Mouse (Mus musculus): Measurements from ENCODE around the gene Tspan5.

The Tspan5 gene

DNA sequence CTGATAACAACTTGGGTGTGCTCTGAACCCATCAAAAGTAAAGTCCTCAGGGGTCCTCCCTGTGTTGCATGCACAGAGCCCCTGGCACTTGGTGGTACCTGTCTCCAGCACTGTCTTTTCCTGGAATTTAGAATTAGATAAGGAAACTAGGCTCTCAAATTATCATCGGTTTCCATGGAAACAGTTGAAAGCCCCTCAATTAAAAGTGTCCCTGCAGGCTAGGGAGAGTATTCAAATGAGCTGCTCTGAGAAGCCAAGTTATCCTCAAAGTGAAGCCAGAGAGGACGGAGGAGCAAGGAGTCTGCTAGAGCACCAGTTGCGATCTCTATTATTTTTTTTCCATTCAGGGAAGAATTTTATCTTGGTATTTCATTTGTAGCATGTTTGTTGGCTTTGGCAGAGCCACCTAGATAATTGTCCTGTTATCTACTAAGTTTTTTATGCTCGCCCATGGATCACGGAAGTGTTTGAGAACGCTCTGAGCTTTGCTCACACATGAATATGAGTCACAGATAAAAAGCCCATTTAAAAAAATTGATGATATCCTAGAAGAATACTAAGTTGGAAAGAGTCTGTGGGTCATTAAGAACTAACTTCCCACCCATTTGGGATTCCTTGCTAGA lies 139.8 kb downstream of the Tspan5 start:
- no peak for DNase-seq

DNA sequence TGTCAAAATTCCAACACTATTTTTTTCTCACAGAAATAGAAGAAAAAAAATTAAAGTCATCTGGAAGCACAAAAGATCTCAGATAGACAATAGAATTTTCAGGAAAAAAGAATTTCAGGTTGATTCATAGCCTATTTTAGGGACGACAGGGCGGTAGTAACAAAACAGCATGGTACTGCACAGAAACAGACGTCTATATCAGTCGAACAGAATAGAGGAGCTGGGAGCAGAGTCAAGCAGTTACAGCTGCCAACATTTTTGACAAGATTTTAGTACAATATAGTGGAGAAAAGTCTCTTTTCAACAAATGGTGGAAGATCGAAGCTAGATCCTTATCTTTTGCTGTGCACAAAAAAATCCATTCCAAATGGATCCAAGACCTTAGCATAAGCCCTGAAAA lies 144.1 kb downstream of the Tspan5 start:
- no peak for DNase-seq

DNA sequence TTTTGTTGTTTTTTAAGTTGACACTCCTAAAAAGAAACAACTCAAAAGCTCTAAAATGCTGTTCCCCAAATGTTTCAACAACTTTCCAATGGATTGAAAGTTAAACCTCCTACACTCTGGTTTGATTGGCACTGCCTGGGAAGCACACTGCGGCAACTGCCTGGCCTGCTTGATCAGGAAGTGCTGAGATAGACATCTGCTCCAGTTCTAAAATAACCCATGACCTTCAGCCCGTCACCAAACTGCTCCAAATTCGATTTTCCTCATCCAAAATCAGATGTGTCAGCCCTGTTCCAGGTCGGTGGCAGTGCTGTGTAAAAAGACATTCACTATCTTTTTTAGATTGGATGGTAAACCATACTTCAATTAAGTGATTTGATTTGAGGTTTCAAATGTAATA lies 147.2 kb downstream of the Tspan5 start:
- no peak for DNase-seq

DNA sequence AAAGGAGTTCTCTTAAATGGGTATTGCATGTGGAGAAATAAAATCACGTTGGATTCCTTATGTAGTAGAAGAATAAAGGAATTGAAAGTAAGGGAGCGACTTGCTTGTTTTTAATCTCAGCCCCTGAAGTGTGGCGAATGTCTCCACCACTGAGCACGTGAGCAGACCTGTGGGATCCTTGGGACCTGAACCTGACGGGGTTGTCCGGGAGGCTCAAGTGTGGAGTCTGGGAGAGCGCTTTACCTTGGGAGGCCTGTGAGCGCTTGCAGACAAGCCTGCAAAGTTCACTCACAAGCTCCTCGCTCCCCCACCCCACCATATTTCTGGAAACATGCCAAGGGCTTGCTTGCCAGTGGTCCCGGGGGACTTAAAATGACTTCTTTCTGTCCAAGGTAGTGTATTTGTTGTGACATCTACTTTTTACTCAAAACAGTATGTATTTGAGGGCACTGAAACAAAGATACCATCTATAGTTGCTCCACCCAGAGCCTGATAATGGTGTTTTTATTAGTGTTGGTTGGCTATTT lies 147.8 kb downstream of the Tspan5 start:
- no peak for DNase-seq

DNA sequence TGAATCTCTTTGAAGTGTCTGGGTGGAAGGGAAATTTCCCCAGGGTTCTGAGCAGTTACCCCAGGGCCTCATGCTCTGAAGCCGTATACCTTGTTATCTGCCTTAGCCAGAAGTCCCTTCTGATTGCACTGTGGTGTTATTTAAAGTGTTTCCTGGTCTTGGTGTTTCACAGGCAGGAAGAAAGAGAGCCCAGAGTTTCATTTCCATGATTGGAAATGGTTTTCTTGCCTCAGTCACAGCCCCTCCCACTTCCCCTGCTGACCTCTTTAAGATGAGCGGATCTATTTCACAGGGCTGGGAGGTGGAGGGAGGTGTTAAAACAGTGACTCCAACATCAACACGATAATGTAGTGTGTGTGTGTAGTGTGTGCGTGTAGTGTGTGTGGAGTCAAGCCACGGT lies 151.5 kb downstream of the Tspan5 start:
- no peak for DNase-seq

DNA sequence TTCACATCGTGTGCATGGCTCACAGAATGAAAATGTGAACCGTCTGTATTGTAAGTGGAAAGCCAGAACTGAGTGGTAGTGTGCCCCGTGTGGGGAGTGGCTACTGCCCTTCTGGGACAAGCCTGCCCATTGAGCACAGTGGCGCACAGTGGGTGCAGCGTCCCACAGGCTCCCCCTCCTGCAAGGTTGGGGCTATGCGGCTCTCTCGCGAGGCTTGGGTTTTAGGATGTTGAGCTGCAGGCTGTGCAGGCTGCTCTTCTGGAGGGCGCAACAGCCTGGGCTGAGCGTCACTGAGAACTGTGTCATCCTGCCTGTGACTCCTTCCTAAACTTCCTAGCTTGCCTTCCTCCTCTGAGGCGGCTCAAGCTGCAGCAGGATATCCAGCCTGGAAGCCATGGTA lies 155.5 kb downstream of the Tspan5 start:
- no peak for DNase-seq

DNA sequence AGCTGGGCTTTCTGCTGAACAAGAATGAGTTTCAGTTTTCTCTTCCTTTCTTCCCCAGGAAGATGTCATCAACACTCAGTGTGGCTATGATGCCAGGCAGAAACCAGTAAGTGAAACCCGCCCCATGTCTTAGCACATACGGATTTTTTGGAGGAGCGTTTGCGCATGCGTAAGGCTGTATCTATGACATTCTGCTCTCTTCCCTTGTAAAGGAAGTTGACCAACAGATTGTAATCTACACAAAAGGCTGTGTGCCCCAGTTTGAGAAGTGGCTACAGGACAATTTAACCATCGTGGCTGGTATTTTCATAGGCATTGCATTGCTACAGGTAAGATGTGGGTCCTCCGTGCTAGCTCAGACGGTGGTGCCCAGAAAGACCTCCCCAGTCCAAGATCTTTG lies 156.1 kb downstream of the Tspan5 start:
- no peak for DNase-seq

DNA sequence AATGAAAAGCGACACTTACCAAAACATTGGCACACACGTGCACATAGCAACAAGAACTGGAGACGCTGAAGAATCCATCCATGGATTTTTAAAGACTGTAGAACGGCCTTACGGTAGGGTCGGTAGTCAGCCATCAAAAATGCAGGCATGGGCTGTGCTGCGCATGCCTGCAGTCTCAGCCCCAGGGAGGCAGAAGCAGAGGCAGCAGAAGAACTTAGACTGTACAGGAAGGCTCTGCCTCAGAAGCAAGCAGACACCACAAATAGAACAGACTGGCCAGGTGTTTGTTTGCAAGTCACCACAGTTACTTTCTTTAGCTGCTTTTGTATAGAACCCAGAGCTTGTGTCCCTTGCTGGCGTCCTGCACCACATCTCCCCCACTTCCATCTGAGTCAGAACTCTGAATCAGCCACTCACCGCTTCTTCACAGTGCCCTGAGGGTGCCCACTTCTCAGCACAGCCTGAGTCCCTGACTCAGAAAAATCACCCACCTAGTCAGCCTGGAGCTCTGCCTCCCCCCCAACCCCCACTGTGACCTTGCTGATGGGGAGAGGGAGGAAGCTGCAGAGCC lies 158.7 kb downstream of the Tspan5 start:
- no peak for DNase-seq

DNA sequence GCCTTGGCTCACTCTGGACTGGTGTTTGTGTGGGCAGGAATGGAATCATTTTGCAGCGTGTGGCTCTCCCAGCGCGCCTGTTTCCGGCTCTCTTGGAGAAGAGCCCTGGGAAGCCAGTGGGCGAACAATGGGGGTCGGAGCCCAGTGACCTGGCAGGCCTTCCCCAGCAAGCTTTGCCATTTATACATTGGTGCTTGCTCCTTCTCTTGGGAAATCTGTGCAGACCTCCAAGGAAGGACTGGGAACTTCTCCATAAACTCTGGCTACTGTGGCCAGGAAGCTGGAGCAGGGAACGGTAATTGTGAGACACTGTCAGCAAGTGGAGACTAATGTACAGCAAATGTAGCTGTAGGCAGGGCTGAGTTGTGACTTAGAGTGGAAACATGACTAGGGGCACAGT lies 163.7 kb downstream of the Tspan5 start:
- DNase-seq = no peak

DNA sequence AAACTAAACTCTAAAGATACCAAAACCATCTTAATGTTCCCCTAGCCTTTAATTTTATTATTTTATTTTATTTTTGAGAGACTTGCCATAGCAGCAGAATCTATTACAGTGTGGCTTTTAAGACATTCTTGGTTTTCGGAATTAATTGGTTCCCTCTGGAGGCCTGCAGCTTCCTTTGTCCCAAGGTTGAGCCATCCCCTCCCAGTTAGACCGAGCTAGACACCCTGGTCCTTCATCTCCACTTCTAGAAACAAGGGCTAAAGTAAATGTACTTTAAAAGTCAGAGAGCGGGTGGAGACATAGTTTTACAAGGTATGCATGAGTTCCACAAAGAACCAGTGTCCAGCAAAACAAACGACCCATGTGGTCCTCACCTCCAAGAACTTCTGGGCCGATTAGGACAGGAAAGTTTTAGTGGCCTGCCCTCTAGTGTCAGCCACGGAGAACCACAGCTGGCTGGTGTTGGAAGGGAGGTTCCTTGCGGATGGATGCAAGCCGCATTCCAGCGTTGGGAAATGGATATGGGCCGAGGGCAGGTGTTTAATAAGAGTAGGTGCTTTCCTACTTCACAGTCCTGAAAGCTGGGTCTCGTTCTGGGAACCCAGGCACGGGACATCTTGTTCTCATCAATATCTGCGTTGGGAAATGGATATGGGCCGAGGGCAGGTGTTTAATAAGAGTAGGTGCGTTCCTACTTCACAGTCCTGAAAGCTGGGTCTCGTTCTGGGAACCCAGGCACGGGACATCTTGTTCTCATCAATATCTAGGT lies 164.3 kb downstream of the Tspan5 start:
- DNase-seq = peak; percentile 50

DNA sequence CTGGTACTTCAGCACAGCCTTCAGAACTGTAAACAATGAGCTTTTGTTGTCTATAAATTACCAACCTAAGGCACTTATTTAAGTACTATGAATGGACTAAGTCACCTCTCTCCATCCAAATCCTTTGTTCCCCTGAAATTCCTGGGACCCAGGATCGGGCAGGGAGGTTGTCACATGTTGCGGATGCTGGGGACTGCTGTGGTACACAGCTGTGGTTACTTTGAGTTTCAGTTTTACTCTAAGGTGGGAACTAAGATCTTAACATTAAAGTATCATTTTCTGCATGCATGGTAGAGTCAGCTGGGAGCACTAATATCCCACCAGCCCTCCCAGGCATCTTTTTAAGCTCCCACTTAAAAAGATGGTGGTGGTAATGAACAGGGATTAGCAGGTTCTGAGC lies 167.3 kb downstream of the Tspan5 start:
- DNase-seq = no peak

DNA sequence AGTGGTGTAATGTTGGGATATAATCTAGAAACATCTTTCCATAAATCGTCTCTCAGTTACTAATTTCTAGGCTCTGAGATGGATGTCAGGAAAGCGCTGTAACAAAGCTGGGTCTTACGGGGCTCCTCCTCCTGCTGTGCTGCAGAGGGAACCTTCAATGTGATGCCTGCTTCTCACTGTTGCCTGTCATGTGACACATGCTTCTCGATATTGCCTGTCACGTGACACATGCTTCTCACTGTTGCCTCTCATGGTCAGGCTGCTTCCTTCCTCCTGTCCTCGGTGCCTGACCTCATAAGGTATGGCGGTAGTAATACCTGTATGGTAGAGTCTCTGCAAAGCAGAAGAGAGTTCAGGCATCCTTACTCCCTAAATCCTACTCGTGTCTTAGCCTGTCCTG lies 170.5 kb downstream of the Tspan5 start:
- DNase-seq = no peak

DNA sequence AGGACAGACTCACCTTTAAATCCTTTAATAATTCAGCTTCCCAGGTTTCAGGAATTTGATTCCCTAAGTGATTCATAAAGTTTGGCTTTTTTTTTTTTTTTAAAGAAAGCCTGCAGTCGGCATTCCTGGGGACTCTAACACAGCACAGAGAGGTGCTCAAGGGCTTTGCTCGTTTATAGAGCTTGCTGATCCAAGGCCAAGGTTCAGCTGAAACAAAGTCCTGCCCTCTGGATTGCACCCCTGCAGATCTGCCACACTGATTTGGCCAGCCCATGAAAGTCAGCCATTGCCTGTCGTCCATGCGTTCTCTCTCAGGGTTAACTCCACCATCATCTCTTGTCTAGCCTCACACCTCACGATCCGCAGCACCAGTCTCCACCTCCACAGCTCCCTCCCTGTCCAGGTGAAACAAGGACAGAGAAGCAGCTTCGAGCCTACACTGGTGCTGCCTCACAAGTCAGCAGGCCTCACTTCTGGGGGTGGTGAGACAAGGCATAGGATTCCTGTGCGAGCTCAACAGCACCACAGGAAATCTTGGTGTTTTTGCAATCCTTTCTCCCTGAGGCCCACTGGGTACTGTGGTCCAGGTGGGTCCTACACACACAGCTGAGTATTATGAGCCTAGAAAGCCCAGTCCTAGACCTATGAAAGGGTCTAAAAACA lies 172.8 kb downstream of the Tspan5 start:
- no peak for DNase-seq

DNA sequence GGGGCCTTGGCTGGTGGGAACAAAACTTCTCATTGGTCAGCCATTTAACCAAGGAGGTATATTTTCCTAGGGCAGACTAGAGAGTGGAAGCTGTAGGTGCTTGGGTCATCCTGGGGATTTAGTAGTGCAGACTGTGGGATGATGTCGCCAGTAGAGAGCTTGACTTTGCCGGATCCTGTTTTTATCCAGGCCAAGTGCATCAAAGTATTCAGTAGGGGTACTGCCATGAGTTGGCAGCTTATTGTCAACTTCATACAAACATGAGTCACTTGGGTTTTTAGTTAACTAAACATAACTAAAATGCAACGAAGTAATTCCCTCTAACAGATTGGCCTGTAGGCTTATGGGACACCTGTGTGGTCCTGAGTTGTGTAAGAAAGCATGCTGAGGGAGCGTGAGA lies 174.6 kb downstream of the Tspan5 start:
- DNase-seq = no peak

DNA sequence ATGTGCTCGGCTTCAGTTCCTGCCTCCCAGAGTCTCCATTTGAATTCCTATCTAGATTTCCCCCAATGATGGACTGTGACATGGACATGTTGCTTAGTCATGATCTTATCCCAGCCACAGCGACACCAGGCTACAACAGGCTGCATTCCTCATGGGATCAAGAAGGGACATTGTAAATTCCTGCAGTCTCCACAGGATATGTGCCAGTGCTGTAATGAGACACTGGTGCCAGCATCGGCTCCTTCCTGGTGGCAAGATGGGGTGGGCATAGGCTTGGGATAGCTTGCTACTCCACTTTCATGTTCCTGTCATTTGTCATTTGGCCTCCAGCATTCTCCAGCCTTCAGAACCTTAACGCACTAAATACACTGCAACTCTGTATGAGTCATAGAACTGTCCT lies 175.0 kb downstream of the Tspan5 start:
- no peak for DNase-seq

DNA sequence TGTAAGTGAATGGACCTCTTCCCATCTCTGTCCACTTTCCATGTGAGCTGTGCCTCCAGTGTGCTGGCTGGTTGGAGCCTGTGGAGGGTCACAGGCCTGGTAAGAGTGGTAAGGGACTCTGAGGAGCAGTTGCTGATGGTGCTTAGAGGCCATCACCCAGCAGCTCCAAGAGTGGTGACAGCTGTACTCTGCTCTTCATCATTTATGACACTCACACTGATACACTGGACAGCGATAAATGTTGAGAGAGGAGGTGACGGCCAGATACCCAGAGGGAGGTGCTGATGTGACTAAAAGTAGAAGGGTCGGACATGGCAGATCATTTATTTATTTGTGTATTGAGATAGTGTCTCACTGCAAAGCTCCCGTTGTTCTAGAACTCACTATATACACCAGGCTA lies 176.2 kb downstream of the Tspan5 start:
- DNase-seq = no peak

DNA sequence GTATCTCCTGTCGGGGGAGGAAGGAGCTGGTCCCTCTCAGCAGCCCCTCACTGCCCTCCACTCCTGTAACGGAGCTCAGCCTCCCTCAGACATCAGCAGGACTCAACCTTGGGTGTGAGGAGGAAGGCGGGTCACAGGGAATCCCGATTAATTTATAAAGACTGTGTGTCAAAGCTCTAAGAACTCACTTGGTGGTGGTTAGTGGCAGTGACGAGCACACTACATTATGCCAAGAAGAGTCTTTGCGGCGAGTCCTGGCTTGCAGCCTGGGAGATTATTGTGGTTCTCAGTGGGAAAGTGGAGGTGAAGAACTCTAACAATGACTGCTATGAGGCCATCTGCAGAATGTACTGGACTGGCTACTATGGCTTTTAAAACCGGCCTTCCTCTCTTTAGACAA lies 184.2 kb downstream of the Tspan5 start:
- no peak for DNase-seq

DNA sequence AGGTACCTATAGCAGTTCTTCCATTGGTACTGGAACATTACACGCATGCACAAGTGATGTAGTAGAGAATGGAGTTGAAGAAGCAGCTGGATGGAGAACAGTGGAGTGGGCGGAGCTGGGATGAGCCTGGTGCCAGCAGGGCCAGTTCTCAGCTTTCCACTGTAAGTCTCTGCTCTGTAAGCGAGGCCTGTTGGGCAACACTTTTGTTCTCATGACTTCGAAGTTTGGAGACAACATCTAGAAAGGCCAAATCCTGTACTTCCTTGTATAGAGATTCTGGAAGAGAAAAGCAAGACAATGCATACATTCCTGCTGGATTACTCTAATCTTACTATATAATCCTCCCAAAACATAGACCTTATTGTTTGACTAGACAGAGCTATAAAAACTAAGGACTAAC lies 185.4 kb downstream of the Tspan5 start:
- DNase-seq = no peak

DNA sequence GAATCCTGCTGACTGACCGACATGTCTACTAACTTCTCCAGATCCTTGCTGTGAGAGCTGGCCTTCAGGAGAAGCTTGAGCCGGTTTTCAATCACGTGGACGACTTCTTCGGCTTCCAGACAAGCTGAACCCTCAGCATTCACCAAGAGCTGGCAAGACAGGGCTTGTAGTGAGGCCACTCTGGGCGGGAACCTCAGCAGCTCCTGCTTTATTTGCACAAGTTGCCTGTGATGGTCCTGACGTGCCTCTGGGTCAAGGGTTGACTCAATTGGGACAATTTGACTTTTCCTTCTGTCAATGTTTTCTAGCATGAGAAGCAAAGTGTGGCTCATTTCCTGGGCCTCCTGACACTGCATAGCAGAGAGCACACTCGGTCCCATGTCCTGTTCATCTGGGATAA lies 194.8 kb downstream of the Tspan5 start:
- DNase-seq = no peak

DNA sequence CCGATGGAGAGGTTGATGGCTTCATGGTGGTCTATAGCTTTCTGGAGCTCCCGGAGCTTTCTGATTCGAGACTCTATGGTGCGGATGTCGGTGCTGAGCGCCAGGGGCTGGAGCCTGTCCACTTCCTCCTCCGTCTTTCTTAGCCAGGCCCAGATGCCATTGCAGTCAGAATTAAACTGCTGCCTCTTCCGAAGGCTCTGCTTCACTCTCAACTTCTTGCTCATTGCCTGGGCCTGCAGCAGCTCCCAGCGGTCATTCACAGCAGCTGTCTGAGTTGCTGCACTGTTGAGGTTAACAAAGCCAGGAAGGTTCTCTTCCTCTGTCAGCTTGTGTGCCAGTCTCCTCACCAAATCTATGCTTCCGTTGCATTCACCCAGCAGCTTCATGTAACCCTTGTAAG lies 195.2 kb downstream of the Tspan5 start:
- no peak for DNase-seq

DNA sequence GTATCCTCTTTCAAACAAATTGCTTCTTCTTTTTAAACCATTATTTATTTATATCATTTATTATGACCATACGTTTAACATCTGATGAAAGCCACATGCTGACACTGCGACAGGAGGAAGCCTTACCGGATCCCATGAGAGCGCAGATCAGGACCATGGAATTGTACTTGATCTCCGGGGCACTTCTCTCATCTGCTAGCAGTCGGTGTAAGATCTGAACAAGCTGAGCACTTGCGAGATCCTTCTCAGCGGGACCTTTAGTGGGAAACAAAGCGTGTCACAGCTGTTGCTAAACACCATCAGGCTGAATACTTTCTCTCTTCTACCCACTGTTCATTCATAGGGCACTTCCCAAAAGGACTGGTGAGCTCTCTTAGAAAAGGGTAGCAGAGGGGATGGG lies 199.6 kb downstream of the Tspan5 start:
- no peak for DNase-seq

DNA sequence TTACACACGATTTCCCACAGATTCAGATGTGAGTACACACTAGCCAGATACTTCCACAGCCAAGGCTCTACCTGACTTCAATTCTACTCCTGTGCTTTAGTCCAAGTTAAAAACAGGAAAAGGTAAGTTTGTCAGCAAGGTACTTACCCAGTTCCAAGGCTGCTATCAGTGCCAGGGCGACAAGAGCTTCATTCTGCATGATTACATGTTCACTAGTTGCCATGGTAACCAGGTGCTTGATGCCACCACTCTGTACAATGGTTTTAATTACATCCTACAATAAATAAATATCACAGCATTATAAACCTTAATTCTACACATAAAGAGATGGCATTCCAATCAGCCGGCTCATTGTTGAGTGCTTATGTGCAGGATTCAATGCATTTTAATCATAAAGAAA lies 203.5 kb downstream of the Tspan5 start:
- DNase-seq = no peak

DNA sequence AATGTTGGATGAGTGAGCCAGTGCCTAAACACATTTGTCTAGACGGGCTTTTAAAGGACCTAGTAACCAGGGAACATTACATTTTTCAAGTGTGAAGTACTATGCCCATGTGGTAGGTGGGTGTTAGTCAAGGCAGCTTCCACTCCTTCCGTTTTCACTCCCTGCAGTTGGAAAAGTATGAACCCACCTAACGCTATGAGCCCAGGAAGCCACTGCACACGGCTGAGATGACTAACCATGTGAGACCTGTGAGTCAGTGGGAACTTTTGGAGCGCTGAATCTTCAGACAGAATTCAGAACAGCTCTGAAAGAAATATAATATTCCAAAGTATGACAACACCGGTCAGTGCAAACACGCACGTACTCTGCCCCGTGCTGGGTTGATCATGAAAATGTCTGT lies 207.1 kb downstream of the Tspan5 start:
- no peak for DNase-seq

DNA sequence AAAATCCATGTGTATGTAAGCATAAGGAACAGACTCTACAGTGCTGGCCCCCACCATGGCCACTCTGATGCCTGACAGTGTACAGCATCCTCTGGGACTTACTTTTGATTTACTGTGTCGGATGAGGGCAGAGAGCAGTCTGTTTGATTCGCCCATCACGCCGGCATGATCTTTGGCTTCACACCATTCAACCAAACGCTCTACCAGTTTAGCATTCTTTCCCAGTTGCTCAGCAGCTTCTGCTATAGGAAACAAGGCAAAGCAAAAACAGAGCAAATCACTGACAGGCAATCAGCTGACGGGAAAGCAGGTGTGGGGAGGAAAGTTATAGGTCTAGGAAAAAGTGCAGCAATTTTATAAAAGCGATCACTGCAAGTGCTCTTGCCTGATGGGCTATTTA lies 213.2 kb downstream of the Tspan5 start:
- no peak for DNase-seq

All from thymus, postnatal 25 days (tissue).